Mouse (Mus musculus): ENCODE measurements around the gene Fbxo21. TPM values are rescaled to one million over a fixed set of nuclear protein-coding genes. Genes with fewer than 3 reads are reported as not detected.

Fbxo21 gene
- polyA plus RNA-seq, 1 experiment from 2014 or later = 80.2 TPM

DNA sequence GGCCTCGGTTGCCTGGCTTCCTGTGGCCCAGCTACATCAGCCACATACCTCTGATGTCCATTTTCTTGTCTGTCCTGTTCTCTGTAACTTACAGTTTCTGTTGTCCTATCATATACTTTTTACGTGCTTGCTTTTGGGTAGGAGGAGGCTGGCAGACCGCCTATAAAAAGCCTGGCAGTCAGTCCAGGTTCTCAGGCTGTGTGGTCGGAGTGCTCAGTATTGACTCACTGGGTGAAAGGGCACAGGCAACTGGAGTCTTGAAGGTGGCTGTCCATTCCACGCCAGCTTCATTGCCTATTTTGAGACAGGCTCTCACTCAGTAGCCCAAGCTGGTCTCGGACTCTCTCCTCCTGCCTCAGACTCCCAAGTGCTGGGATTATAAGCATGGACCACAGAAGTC, 13.2 kb downstream of the Fbxo21 start:
- 90% methylated on average over 6 of the region's 6 CpGs for WGBS
- Histone ChIP-seq H3K4me2 (replicated peaks; ENCODE audit: low read depth, low read length) (no peak overlapping the region), H3K4me1 (replicated peaks; ENCODE audit: control insufficient read depth, insufficient read depth, low read length) (no peaks in the 10 kb centered on the region), H3K4me3 (ENCODE audit: low read depth, low read length) (no peak overlapping the region), H3K36me3 (ENCODE audit: control insufficient read depth, insufficient read depth, low read length) (peaks cover 10% of the 10 kb centered on the region), H3K9me3 (ENCODE audit: control insufficient read depth, low read length) (no peaks in the 10 kb centered on the region), H3K27me3 (ENCODE audit: control insufficient read depth, insufficient read depth, low read length) (no peaks in the 10 kb centered on the region), H3K27ac (ENCODE audit: low read depth, low read length) (no peak overlapping the region), H3K9ac (ENCODE audit: low read depth, low read length) (no peak overlapping the region)
- no peak for DNase-seq (ENCODE audit: low spot score)
- no peak for ATAC-seq (ENCODE audit: low FRiP score)

GRCm38 (mm10) chr5:117990957-117991356, 14.4 kb downstream of the Fbxo21 start:
- peaks cover 16% of the 10 kb centered on the region for H3K36me3 ChIP-seq (ENCODE audit: control insufficient read depth, insufficient read depth, low read length)
- DNase-seq (ENCODE audit: low spot score) (no peak), ATAC-seq (ENCODE audit: low FRiP score) (no peak)
- H3K4me2 ChIP-seq (replicated peaks; ENCODE audit: low read depth, low read length) = no peak overlapping the region
- H3K9ac ChIP-seq (ENCODE audit: low read depth, low read length) = no peak overlapping the region
- no peaks in the 10 kb centered on the region for H3K9me3 ChIP-seq (ENCODE audit: control insufficient read depth, low read length)
- H3K4me3 ChIP-seq (ENCODE audit: low read depth, low read length) = no peak overlapping the region
- H3K4me1 ChIP-seq (replicated peaks; ENCODE audit: control insufficient read depth, insufficient read depth, low read length) = no peaks in the 10 kb centered on the region
- H3K27ac ChIP-seq (ENCODE audit: low read depth, low read length) = no peak overlapping the region
- H3K27me3 ChIP-seq (ENCODE audit: control insufficient read depth, insufficient read depth, low read length) = no peaks in the 10 kb centered on the region
- WGBS = 89% methylated on average over 3 of the region's 3 CpGs

- H3K4me3 ChIP-seq (ENCODE audit: low read depth, low read length) = no peak overlapping the region
- H3K36me3 ChIP-seq (ENCODE audit: control insufficient read depth, insufficient read depth, low read length) = peaks cover 23% of the 10 kb centered on the region
- no peak overlapping the region for H3K9ac ChIP-seq (ENCODE audit: low read depth, low read length)
- no peak overlapping the region for H3K4me2 ChIP-seq (replicated peaks; ENCODE audit: low read depth, low read length)
- WGBS = 96% methylated on average over 6 of the region's 6 CpGs
- H3K9me3 ChIP-seq (ENCODE audit: control insufficient read depth, low read length) = no peaks in the 10 kb centered on the region
- H3K27me3 ChIP-seq (ENCODE audit: control insufficient read depth, insufficient read depth, low read length) = no peaks in the 10 kb centered on the region
- H3K27ac ChIP-seq (ENCODE audit: low read depth, low read length) = no peak overlapping the region
- H3K4me1 ChIP-seq (replicated peaks; ENCODE audit: control insufficient read depth, insufficient read depth, low read length) = no peaks in the 10 kb centered on the region
- DNase-seq (ENCODE audit: low spot score) (no peak), ATAC-seq (ENCODE audit: low FRiP score) (no peak)
Observed at GRCm38 (mm10) chr5:117993550-117993949, 17.0 kb downstream of the Fbxo21 start.

DNA sequence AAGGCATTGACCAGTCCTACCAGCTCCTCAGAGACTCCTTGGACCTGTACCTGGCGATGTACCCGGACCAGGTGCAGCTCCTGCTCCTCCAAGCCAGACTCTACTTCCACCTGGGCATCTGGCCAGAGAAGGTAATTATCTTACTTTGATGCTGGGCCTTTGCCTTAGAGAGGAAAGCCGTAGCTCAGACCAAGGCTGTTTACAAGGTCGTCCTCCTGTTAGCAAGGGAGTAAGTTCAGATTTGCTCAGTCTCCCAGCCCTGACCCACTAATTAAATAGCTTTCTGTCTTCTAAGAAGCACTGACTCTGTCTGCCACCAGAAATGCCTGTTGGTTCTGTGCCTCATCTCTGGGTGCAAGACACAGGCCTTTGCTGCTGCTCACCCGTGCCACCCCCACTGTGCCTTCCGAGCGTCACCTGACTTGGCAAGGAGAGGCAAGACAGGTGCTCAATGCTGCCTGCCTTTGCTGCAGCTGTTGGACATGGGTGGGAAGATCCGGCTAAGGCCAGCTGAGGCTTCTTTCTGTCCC, 18.9 kb downstream of the Fbxo21 start:
- Histone ChIP-seq H3K27me3 (ENCODE audit: control insufficient read depth, insufficient read depth, low read length) (no peaks in the 10 kb centered on the region), H3K9me3 (ENCODE audit: control insufficient read depth, low read length) (no peaks in the 10 kb centered on the region), H3K36me3 (ENCODE audit: control insufficient read depth, insufficient read depth, low read length) (peaks cover 21% of the 10 kb centered on the region), H3K9ac (ENCODE audit: low read depth, low read length) (no peak overlapping the region), H3K4me3 (ENCODE audit: low read depth, low read length) (no peak overlapping the region), H3K27ac (ENCODE audit: low read depth, low read length) (no peak overlapping the region), H3K4me2 (replicated peaks; ENCODE audit: low read depth, low read length) (no peak overlapping the region), H3K4me1 (replicated peaks; ENCODE audit: control insufficient read depth, insufficient read depth, low read length) (no peaks in the 10 kb centered on the region)
- 91% methylated on average over 8 of the region's 8 CpGs for WGBS
- ATAC-seq (ENCODE audit: low FRiP score) (no peak), DNase-seq (ENCODE audit: low spot score) (no peak)

DNA sequence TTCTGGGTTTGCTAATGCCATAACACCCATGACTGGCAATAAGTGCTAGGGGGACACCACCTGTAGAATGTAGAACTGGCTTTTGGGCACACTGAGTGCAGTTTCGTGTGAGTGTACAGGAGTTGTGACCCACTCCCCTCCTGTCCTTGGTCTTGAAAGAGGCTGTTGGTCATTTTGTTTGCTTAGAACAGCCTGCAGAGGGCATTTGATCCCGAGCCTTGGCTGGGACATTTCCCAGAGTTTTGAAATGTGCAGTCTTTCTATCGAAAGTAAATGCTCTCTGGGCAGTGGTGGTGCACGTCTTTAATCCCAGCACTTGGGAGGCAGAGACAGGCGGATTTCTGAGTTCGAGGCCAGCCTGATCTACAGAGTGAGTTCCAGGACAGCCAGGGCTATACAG, 19.4 kb downstream of the Fbxo21 start:
- no peak for ATAC-seq (ENCODE audit: low FRiP score)
- Histone ChIP-seq H3K36me3 (ENCODE audit: control insufficient read depth, insufficient read depth, low read length) (peaks cover 24% of the 10 kb centered on the region), H3K9me3 (ENCODE audit: control insufficient read depth, low read length) (no peaks in the 10 kb centered on the region), H3K4me3 (ENCODE audit: low read depth, low read length) (no peak overlapping the region), H3K4me2 (replicated peaks; ENCODE audit: low read depth, low read length) (no peak overlapping the region), H3K9ac (ENCODE audit: low read depth, low read length) (no peak overlapping the region), H3K27me3 (ENCODE audit: control insufficient read depth, insufficient read depth, low read length) (no peaks in the 10 kb centered on the region), H3K4me1 (replicated peaks; ENCODE audit: control insufficient read depth, insufficient read depth, low read length) (no peaks in the 10 kb centered on the region), H3K27ac (ENCODE audit: low read depth, low read length) (no peak overlapping the region)
- WGBS = 91% methylated on average over 6 of the region's 6 CpGs
- no peak for DNase-seq (ENCODE audit: low spot score)

GRCm38 (mm10) chr5:117996581-117996980, 20.1 kb downstream of the Fbxo21 start:
- no peaks in the 10 kb centered on the region for H3K4me1 ChIP-seq (replicated peaks; ENCODE audit: control insufficient read depth, insufficient read depth, low read length)
- WGBS = 96% methylated on average over 6 of the region's 6 CpGs
- no peaks in the 10 kb centered on the region for H3K27me3 ChIP-seq (ENCODE audit: control insufficient read depth, insufficient read depth, low read length)
- H3K27ac ChIP-seq (ENCODE audit: low read depth, low read length) = no peak overlapping the region
- H3K36me3 ChIP-seq (ENCODE audit: control insufficient read depth, insufficient read depth, low read length) = peaks cover 27% of the 10 kb centered on the region
- no peak overlapping the region for H3K4me2 ChIP-seq (replicated peaks; ENCODE audit: low read depth, low read length)
- no peak overlapping the region for H3K4me3 ChIP-seq (ENCODE audit: low read depth, low read length)
- H3K9me3 ChIP-seq (ENCODE audit: control insufficient read depth, low read length) = no peaks in the 10 kb centered on the region
- no peak for DNase-seq (ENCODE audit: low spot score)
- ATAC-seq (ENCODE audit: low FRiP score) = no peak
- no peak overlapping the region for H3K9ac ChIP-seq (ENCODE audit: low read depth, low read length)

- no peak for DNase-seq (ENCODE audit: low spot score)
- Histone ChIP-seq H3K4me3 (ENCODE audit: low read depth, low read length) (no peak overlapping the region), H3K9me3 (ENCODE audit: control insufficient read depth, low read length) (no peaks in the 10 kb centered on the region), H3K4me2 (replicated peaks; ENCODE audit: low read depth, low read length) (no peak overlapping the region), H3K27me3 (ENCODE audit: control insufficient read depth, insufficient read depth, low read length) (no peaks in the 10 kb centered on the region), H3K27ac (ENCODE audit: low read depth, low read length) (no peak overlapping the region), H3K4me1 (replicated peaks; ENCODE audit: control insufficient read depth, insufficient read depth, low read length) (no peaks in the 10 kb centered on the region), H3K9ac (ENCODE audit: low read depth, low read length) (no peak overlapping the region), H3K36me3 (ENCODE audit: control insufficient read depth, insufficient read depth, low read length) (peaks cover 25% of the 10 kb centered on the region)
- no peak for ATAC-seq (ENCODE audit: low FRiP score)
- 63% methylated on average over 10 of the region's 10 CpGs for WGBS
Observed at GRCm38 (mm10) chr5:117997434-117997970, 21.0 kb downstream of the Fbxo21 start.

- Histone ChIP-seq H3K4me1 (replicated peaks; ENCODE audit: control insufficient read depth, insufficient read depth, low read length) (no peaks in the 10 kb centered on the region), H3K27me3 (ENCODE audit: control insufficient read depth, insufficient read depth, low read length) (no peaks in the 10 kb centered on the region), H3K36me3 (ENCODE audit: control insufficient read depth, insufficient read depth, low read length) (peaks cover 26% of the 10 kb centered on the region), H3K9ac (ENCODE audit: low read depth, low read length) (no peak overlapping the region), H3K9me3 (ENCODE audit: control insufficient read depth, low read length) (no peaks in the 10 kb centered on the region), H3K4me2 (replicated peaks; ENCODE audit: low read depth, low read length) (no peak overlapping the region), H3K4me3 (ENCODE audit: low read depth, low read length) (no peak overlapping the region), H3K27ac (ENCODE audit: low read depth, low read length) (no peak overlapping the region)
- no peak for ATAC-seq (ENCODE audit: low FRiP score)
- WGBS = 76% methylated on average over 7 of the region's 7 CpGs
- no peak for DNase-seq (ENCODE audit: low spot score)
Observed at GRCm38 (mm10) chr5:117999061-117999460, 22.5 kb downstream of the Fbxo21 start.

DNA sequence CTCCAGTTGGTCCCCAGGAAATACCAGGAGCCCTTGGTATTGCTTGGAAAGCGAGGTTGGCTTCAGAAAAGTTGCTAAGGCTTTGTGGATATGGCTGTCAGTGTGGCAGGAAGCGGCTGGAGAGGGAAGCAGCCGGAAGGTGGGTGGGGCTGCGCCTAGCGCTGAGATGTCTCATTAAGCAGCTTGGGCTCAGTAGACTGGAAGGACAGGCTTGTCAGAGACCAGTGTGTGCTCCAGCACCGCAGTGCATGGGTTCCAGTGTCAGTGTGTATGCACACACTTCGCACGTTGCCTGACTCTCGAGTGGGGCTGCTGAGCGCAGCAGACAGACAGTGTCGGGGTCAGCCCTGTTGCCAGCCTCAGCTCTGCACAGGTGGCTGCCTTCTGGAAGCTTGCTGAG, 23.1 kb downstream of the Fbxo21 start:
- H3K36me3 ChIP-seq (ENCODE audit: control insufficient read depth, insufficient read depth, low read length) = peaks cover 26% of the 10 kb centered on the region
- no peak overlapping the region for H3K27ac ChIP-seq (ENCODE audit: low read depth, low read length)
- H3K9ac ChIP-seq (ENCODE audit: low read depth, low read length) = no peak overlapping the region
- H3K4me3 ChIP-seq (ENCODE audit: low read depth, low read length) = no peak overlapping the region
- no peak for ATAC-seq (ENCODE audit: low FRiP score)
- H3K4me2 ChIP-seq (replicated peaks; ENCODE audit: low read depth, low read length) = no peak overlapping the region
- 85% methylated on average over 11 of the region's 11 CpGs for WGBS
- no peak for DNase-seq (ENCODE audit: low spot score)
- H3K27me3 ChIP-seq (ENCODE audit: control insufficient read depth, insufficient read depth, low read length) = no peaks in the 10 kb centered on the region
- no peaks in the 10 kb centered on the region for H3K4me1 ChIP-seq (replicated peaks; ENCODE audit: control insufficient read depth, insufficient read depth, low read length)
- no peaks in the 10 kb centered on the region for H3K9me3 ChIP-seq (ENCODE audit: control insufficient read depth, low read length)
